Mouse (Mus musculus) splenic B cell, adult 2 months (primary cell): ENCODE measurements around the gene Rpl38.

Source experiments
- DNase-seq: peaks from one replicate; pipeline ENCODE4 v3.0.0-alpha.2; 2011; ENCODE audit warnings: low read depth, low spot score
- H3K27me3 ChIP-seq: 2 replicates; pipeline ENCODE4 v1.6.1; 2012; ENCODE audit warnings: mild to moderate bottlenecking, low read length, moderate library complexity, mixed read lengths; ENCODE audit not compliant: control insufficient read depth, poor library complexity, insufficient read depth, severe bottlenecking
- H3K36me3 ChIP-seq: 2 replicates; pipeline ENCODE4 v1.6.1; 2012; ENCODE audit warnings: mild to moderate bottlenecking, low read length, moderate library complexity, mixed read lengths; ENCODE audit not compliant: control insufficient read depth, poor library complexity, insufficient read depth, severe bottlenecking

The Rpl38 gene

DNA sequence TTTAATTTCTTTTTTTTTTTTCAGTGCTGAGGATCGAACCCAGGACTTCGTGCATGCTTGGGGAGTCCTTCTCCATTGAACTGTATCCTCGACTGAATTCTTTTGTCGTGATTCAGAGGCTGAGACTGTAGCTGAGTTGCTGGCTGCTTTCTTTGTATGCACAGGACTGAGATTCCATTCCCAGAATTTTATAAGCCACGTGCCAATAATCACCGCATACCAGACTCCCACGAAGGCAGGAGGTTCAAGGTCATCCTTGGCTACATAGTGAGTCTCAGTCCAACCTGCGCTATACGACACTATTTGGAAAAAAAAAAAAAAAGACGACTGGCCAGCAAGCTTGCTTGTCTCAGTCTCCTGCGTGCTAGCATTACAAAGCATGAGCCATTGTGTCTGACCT, 25.4 kb upstream of the Rpl38 start:
- no peak for DNase-seq
- H3K36me3 ChIP-seq: no peaks in the 10 kb centered on the region
- no peaks in the 10 kb centered on the region; the same call in 1 of the 2 replicates for H3K27me3 ChIP-seq

DNA sequence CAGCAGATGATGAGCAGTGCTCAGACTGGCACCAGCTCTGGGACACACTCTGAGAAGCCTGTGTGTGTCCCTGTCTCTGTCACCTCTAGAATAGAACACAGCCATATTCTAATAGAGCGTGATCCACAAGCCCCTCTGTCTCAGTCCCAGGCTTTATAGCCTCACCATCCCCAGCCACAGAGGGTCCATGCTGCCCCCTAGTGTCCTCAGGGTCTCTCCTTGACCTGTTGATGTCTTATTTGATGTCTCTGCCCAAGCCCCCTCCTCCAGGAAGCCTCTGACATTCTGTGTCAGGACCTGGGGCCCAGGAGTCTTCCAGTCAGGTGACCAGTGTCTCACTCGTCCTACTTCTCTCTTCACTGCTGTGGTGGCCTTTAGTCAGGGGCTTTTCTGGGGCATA, 24.2 kb upstream of the Rpl38 start:
- Histone ChIP-seq H3K36me3 (no peaks in the 10 kb centered on the region), H3K27me3 (no peaks in the 10 kb centered on the region; the same call in 1 of the 2 replicates)
- DNase-seq: no peak

DNA sequence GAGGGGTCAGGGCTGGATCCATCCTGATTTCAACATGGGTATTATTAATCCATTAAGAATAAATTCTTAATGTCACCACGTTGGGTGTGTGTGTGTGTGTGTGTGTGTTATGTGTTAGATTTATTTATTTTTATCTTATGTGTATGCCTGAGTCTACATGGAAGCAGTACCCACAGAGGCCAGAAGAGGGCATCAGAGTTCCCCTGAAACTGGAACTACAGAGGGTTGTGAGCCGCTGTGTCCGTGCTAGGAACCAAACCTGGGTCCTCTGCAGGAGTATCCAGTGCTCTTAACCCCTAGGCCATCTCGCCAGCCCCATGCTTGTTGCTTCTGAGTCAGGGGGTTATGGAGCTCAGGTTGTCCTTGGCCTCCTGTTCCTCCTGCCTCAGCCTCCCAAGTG, 18.8 kb upstream of the Rpl38 start:
- Histone ChIP-seq H3K27me3 (no peaks in the 10 kb centered on the region), H3K36me3 (no peaks in the 10 kb centered on the region)
- no peak for DNase-seq

DNA sequence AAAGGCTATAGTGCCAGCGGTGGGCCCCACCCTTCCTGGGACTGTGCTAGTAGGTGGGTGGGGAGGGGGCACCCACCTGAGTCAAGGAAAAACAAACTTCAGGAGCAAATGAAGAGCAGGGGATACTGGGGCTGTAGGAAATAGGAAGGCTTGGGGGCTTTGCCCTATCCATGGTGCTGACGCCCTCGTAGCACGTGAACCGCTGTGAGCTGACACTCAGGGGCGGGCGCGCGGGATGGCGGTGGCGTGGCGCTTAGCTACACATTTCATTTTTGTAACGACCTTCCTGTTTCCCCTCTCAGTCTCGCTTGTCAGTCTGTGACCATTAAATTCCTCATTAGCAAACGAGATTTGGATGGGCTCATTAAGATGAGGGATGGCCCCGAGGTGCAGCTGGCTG, 15.8 kb upstream of the Rpl38 start:
- Histone ChIP-seq H3K36me3 (no peaks in the 10 kb centered on the region), H3K27me3 (no peaks in the 10 kb centered on the region)
- no peak for DNase-seq

DNA sequence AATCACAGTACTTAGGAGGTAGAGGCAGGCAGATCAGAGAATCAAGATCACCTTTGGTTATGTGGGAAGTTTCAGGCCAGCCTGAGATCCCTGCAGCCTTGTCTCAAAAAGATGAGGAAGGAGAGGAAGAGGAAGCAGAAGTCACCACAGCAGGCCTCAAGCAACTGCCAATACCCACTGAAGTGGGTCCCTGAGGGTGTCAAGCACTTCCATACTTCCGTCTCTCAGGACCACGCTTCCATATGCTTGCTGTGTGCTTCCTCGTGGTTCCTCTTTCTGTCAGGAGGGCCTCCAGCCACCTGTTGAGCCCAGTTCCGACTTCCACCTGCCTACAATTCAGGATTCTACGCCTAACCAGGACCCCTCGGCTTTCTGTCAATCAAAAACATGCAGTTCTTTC, 14.7 kb upstream of the Rpl38 start:
- H3K36me3 ChIP-seq: no peaks in the 10 kb centered on the region
- DNase-seq: no peak
- H3K27me3 ChIP-seq: no peaks in the 10 kb centered on the region

DNA sequence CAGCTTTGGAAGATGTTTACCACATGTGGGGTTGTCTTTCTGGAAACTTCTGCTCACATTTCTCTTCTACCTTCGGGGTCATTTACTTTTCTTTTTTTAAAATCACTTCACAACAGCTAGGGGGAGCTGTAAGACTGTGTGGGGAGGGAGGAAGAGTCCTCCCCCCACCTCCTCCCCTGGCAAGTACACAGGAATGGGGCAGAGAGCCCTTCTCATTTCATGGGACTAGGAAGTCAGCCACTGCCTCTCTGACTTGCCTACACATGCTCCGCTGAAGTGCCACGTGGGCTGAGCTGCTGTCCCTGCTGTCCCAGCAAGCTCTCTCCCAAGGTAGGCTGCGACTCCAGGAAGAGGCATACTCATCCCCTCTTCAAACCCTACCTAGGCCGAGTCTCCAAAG, 13.8 kb upstream of the Rpl38 start:
- no peaks in the 10 kb centered on the region for H3K36me3 ChIP-seq
- H3K27me3 ChIP-seq: no peaks in the 10 kb centered on the region
- DNase-seq: no peak

DNA sequence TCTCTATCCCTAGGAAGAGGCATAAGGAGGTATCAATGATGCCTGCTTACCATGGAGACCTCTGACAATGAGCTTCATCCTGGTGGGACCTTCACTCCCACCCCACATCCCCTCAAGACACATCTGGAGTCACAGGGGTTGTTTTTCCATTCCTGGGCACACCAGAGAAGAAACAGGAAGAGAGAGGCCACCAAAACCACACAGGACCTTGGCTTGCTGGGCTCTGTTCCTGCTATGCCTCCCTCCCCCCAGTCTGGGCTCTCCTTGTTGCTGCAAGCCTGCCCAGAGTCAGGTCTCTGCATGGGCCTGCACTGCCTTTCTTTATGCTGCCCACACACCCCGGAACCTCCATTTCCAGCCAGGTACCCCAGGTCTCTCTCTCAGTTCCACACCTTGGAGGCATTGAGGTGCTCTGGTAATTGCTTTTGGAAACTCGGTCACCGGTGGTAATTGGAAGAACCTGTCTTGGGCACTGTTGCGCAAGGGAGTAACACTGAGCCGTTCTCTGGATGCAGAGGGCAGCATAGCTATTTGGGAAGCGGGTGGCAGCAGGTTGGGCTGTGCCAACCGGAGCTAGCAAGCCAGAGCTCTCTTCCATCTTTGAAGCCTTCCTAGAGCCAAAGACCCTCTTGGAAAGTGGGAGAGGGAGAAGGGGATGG, 12.8 kb upstream of the Rpl38 start:
- Histone ChIP-seq H3K36me3 (no peaks in the 10 kb centered on the region), H3K27me3 (no peaks in the 10 kb centered on the region)
- no peak for DNase-seq

DNA sequence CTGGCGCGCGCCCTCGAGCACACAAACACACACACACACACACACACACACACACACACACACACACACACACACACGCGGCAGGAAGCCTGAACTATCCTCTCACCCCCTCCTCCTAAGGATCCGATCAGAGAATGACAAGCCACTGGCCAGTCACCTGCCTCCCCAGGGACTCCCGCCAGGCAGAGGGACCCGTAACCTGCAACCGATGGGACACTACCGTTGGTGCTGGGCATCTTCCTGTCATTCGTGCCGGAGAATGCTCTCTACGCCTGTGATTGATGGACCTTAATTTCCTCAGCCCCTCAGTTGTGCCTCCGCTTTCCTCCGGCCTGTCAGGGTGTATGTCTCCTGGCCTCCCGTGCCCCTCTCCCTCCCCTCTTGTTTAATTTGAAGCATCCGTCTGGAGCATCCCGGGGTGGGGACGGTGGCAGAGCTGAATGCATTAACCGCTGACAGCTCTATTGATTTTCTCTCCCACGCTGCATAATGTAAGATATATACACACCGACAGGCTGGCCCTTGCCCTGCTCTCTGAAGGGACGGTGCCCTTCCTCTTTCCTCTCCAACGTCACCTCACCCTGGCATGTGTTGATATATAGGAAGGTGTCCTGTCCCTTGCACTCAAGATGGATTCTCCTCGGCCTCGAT, 11.2 kb upstream of the Rpl38 start:
- DNase-seq: no peak

DNA sequence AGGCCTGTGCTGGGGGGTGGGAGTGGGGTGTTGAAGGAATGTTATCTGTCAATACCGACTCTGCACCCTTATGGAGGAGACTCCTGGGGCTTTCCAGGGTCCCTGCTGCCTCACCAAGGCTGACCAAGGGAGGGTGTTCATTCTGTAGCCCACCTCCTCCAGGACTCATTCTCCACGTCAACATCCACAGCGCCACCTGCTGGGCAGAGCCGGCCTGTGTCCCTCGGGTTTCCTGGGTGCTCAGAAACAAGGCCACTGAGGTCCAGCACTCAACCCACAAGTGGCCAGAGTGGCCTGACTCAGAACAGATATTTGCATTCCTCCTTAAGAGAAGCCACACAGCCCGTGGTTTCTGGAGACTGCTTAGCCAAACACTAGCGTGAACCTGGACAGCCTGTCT, 10.6 kb upstream of the Rpl38 start:
- H3K36me3 ChIP-seq: no peaks in the 10 kb centered on the region
- no peaks in the 10 kb centered on the region for H3K27me3 ChIP-seq
- DNase-seq: peak; percentile 72

More for the DNA sequence above, 11.2 kb upstream of the Rpl38 start:
- Histone ChIP-seq H3K36me3 (no peaks in the 10 kb centered on the region), H3K27me3 (no peaks in the 10 kb centered on the region)

DNA sequence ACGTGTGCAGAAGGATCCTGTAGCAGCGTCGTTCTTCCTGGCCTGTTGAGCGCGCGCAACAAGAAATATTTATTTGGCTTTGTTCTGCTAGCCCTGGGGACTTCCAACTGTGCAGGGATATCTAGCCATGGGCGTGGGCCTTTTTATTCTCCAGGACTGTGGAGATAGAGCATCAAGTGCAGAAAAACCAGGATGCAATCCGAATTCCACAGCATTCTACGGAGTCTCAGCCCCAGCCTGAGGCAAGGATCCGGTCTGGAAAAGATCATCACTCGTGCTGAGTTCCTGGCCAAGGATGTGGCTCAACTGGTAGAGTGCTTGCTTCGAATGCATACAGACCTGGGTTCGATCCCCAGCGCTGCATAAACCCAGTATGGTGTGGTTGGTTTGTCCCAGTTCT, 6.2 kb upstream of the Rpl38 start:
- no peak for DNase-seq
- H3K27me3 ChIP-seq: no peaks in the 10 kb centered on the region
- no peaks in the 10 kb centered on the region for H3K36me3 ChIP-seq

DNA sequence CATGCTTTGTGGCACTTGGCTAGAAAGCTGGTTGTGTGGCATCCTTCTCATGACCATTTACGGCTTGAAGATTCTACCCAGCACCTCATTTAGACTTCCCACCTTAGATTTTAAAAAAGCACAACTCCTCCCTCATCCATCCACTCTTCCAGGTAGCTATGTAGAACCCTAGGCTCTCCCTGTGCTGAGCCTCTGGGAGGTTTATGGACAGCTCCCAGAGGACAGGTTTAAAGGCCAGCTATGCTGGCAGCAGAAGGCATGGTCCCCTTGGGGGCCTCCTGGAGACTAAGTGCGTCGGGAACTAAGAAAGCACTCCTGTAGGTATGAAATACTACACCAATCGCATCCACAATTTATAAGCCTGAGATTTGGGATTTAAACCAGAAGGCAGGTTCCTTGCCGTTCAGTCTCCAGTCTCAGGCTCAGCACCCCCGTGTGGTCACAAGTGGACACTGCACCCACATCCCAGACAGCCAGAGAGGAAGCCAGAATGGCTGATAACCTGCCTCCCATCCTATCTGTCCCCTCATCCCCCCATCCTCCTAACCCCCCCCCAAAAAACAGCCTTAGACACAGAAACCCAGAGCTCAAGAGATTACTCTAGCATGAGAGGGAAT, 5.5 kb upstream of the Rpl38 start:
- H3K27me3 ChIP-seq: no peaks in the 10 kb centered on the region
- peak; percentile 72 for DNase-seq
- no peaks in the 10 kb centered on the region for H3K36me3 ChIP-seq

DNA sequence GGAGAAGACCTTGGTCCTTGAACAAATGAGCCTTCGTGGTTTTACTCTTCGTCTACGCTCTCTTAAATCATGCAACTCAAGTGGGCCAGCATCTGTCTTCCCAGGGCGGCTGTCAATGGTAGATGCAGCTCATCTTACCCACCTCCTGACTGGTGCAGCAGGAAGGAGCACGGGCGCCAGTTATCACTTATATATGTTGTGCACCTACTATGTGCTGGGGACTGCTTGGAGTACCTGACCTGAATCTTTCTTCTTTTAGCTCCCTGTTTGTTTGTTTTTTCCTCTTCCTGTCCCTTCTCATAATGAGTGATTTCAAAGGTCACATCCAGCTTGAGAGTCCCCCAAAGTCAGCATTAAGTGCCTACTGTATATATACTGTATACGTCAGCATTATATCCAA, 4.2 kb upstream of the Rpl38 start:
- DNase-seq: no peak
- Histone ChIP-seq H3K27me3 (no peaks in the 10 kb centered on the region), H3K36me3 (no peaks in the 10 kb centered on the region)

DNA sequence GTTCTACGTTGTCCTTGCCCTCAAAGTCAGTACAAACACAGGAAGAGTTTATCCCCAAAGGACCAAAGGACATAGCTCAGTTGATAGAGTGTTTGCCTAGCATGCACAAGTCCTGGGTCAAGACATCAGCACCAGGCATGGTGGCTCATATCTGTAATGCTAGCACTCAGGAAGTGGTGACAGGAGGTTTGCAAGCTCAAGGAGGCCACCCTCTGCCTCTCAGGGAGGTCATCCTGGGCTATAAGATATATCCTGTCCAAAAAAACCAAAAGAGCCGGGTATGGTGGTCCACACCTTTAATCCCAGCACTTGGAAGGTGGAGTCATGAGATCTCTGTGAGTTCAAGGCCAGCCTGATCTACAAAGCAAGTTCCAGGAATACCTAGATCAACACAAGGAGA, 2.9 kb upstream of the Rpl38 start:
- peaks cover 3% of the 10 kb centered on the region; the same call in 1 of the 2 replicates for H3K36me3 ChIP-seq
- no peak for DNase-seq
- H3K27me3 ChIP-seq: no peaks in the 10 kb centered on the region

DNA sequence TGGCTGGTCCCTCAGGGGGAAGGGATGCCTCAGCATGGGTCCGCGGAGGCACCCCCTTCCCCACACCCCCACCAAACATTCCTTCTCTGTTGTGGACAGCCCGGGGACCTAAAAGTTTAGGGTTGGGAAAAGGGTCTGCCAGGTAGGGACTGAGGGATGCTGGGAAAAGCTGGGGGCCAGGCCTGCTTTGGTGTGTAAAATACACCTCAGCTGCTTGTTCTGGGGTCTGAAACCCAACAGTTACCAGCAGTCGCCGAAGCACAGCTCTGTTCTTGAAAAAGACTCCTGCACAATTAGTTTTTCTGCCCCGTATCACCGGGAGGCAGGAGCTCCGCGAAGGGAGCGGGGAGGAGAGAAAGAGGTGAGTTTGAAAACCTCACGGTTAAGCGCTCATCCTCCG, 1.5 kb upstream of the Rpl38 start:
- DNase-seq: no peak
- H3K27me3 ChIP-seq: no peaks in the 10 kb centered on the region
- H3K36me3 ChIP-seq: peaks cover 9% of the 10 kb centered on the region

DNA sequence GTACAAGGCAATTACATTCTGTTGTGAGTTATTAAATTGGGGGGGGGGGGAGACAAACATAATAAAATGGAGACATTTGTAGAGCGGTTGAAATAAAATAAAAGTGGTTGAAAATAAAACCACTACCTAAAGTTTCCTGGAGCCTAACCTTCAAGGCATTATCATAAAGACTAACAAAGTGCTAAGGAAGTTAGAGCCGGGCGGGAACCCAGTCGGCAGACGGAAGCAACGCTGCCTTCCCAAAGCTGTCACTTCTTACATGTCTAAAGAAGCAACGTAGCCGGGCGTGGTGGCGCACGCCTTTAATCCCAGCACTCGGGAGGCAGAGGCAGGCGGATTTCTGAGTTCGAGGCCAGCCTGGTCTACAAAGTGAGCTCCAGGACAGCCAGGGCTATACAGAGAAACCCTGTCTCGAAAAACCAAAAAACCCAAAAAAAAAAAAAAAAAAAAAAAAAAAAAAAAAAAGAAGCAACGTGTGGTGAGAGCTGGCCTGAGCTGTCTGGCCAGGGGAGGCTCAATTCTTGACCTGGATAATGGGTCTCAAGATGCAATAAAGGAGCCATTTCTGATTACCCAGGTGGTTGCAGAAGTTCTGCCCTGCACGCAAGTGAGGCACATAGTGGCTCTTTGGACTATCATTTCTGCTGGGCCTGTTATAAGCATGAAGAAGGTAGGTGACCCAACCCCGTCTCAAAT, 940 bp upstream of the Rpl38 start:
- DNase-seq: no peak
- Histone ChIP-seq H3K36me3 (peaks cover 13% of the 10 kb centered on the region), H3K27me3 (no peaks in the 10 kb centered on the region)
